ENCODE assay signal across 14 mouse cellular contexts in the genomic region with DNA sequence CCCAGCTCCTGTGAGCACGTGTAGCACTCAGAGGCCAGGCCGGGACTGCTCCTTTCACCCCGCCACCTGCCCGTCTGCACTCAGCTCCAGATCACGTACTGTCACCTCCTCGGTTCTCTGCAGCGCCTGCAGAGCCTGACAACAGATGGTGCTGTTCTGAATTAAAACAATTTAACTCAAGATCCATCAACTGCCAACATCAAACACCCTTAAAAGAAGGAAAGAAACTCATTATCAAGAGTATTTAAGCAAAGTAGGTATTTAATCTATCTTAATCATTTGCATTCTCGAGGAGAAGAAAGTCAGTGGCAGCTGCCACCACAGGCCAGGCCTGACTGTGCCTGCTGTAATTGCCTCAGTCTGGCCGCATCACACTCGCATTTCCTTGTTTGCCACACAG. TPM values are rescaled to one million over a fixed set of nuclear protein-coding genes. Genes with fewer than 3 reads are reported as not detected.
DNase-seq lines count a peak whose midpoint lies in the region; ATAC-seq lines count a peak whose summit lies in the region.
"Had no signal": no experiment of that assay in that cellular context is flagged by ENCODE, and none has a peak within 500 bp of the region (broad histone marks: within the 10 kb centered on the region; RNA-seq: fewer than 3 reads in every experiment).

No protein-coding gene starts in this region.

- peaks cover 32% of the 10 kb centered on the region for H3K4me1 ChIP-seq in midbrain, embryonic 12.5 days
- peaks cover 6% of the 10 kb centered on the region for H3K4me1 ChIP-seq in midbrain, embryonic 16.5 days (ENCODE audit: control insufficient read depth, insufficient read depth, low read length)
- peaks cover 52% of the 10 kb centered on the region for H3K4me1 ChIP-seq in forebrain, embryonic 15.5 days

- WGBS in midbrain, embryonic 12.5 days = 48% methylated on average over 10 of the region's 10 CpGs
- WGBS in midbrain, embryonic 16.5 days = 24% methylated on average over 10 of the region's 10 CpGs
- 10% methylated on average over 10 of the region's 10 CpGs for WGBS in forebrain, embryonic 15.5 days

- peak overlapping the region; percentile 73; the same call in 1 of the 2 replicates for H3K27ac ChIP-seq in midbrain, embryonic 12.5 days (replicated peaks)
- H3K27ac ChIP-seq in midbrain, embryonic 16.5 days (ENCODE audit: low read length) = no peak overlapping the region
- peak overlapping the region; percentile 87 for H3K27ac ChIP-seq in forebrain, embryonic 15.5 days (replicated peaks)
- H3K27ac ChIP-seq: heart, adult 2 months; limb, embryonic 12.5 days; neural tube, embryonic 15.5 days had no signal

- no peaks in the 10 kb centered on the region for H3K27me3 ChIP-seq in midbrain, embryonic 12.5 days
- no peaks in the 10 kb centered on the region for H3K27me3 ChIP-seq in midbrain, embryonic 16.5 days (ENCODE audit: control insufficient read depth, insufficient read depth, low read depth, low read length)
- no peaks in the 10 kb centered on the region for H3K27me3 ChIP-seq in forebrain, embryonic 15.5 days
- H3K27me3 ChIP-seq: limb, embryonic 12.5 days; megakaryocyte, embryonic 14.5 days; neural tube, embryonic 15.5 days had no signal

- no peaks in the 10 kb centered on the region for H3K9me3 ChIP-seq in midbrain, embryonic 12.5 days
- H3K9me3 ChIP-seq in midbrain, embryonic 16.5 days (replicated peaks; ENCODE audit: control insufficient read depth, low read length, poor library complexity, severe bottlenecking) = no peaks in the 10 kb centered on the region
- H3K9me3 ChIP-seq in forebrain, embryonic 15.5 days = no peaks in the 10 kb centered on the region
- H3K9me3 ChIP-seq: limb, embryonic 12.5 days; megakaryocyte, embryonic 14.5 days; neural tube, embryonic 15.5 days had no signal

- H3K4me2 ChIP-seq in midbrain, embryonic 12.5 days (replicated peaks) = no peak overlapping the region
- no peak overlapping the region for H3K4me2 ChIP-seq in midbrain, embryonic 16.5 days (ENCODE audit: low read length)
- H3K4me2 ChIP-seq in forebrain, embryonic 15.5 days (replicated peaks) = no peak overlapping the region
- H3K4me2 ChIP-seq: limb, embryonic 12.5 days; neural tube, embryonic 15.5 days had no signal

- no peak overlapping the region for H3K9ac ChIP-seq in midbrain, embryonic 12.5 days (replicated peaks)
- H3K9ac ChIP-seq in midbrain, embryonic 16.5 days (ENCODE audit: low read depth, low read length) = no peak overlapping the region
- H3K9ac ChIP-seq in forebrain, embryonic 15.5 days (replicated peaks) = no peak overlapping the region
- H3K9ac ChIP-seq: limb, embryonic 12.5 days; neural tube, embryonic 15.5 days had no signal

- no peak overlapping the region for H3K4me3 ChIP-seq in midbrain, embryonic 12.5 days
- no peak overlapping the region for H3K4me3 ChIP-seq in midbrain, embryonic 16.5 days (ENCODE audit: low read depth, low read length)
- no peak overlapping the region for H3K4me3 ChIP-seq in forebrain, embryonic 15.5 days
- H3K4me3 ChIP-seq: heart, adult 2 months; limb, embryonic 12.5 days; megakaryocyte, embryonic 14.5 days; neural tube, embryonic 15.5 days had no signal

- peak; percentile 22 for DNase-seq in cerebellum, adult 11-12 months
- DNase-seq in telencephalon, adult 2 months (ENCODE audit: low read depth, low spot score) = peak; percentile 45
- DNase-seq in ovary, postnatal 36 days (ENCODE audit: low spot score) = no peak
- no peak for DNase-seq in adrenal gland, adult 8-10 months
- DNase-seq: heart, adult 2 months; kidney, adult 9 months; lung, adult 18-20 months had no signal

- H3K36me3 ChIP-seq in midbrain, embryonic 12.5 days = no peaks in the 10 kb centered on the region
- no peaks in the 10 kb centered on the region for H3K36me3 ChIP-seq in midbrain, embryonic 16.5 days (ENCODE audit: control insufficient read depth, insufficient read depth, low read length)
- H3K36me3 ChIP-seq in forebrain, embryonic 15.5 days = no peaks in the 10 kb centered on the region
- H3K36me3 ChIP-seq: limb, embryonic 12.5 days; neural tube, embryonic 15.5 days had no signal

- no peak for ATAC-seq in cerebellum, adult (ENCODE audit: insufficient number of reproducible peaks, low FRiP score, low TSS enrichment)
- ATAC-seq in midbrain, embryonic 12.5 days (ENCODE audit: low FRiP score, low read depth) = no peak
- no peak for ATAC-seq in midbrain, embryonic 16.5 days
- ATAC-seq in forebrain, embryonic 15.5 days (replicated peaks) = peak; percentile 70

RNA-seq across cellular contexts. Expression of gene Med27, which starts 38.8 kb away (rescaled TPM):
- 70.7 and 72.3 TPM in 2 replicates for polyA plus RNA-seq in midbrain, embryonic 12.5 days (2016; fragmentation: Nextera tagmentation; extraction: Ambion mirVana)
- 69.8 and 70.6 TPM in 2 replicates for polyA plus RNA-seq in midbrain, embryonic 16.5 days (2015; fragmentation: Nextera tagmentation; extraction: Ambion mirVana)
- 96.9 and 100 TPM in 2 replicates for polyA plus RNA-seq in forebrain, embryonic 15.5 days (2015; fragmentation: Nextera tagmentation; extraction: Ambion mirVana)
- total RNA-seq in adrenal gland, adult 8-10 months (2022) = 10 to 100 TPM; 25.7 to 34.7 (median 30.7) TPM

Comparison
In these comparisons a context has a peak if more than half of its experiments do, and no peak if none do; other contexts are left out.
1. DNase-seq: peak in cerebellum, adult 11-12 months (single experiment) and telencephalon, adult 2 months (single experiment); none in ovary, postnatal 36 days (single experiment) and adrenal gland, adult 8-10 months (single experiment).